Mouse (Mus musculus) cerebellum, adult 2 months (tissue): ENCODE results near the gene Rhox3c.
"Not testable (repeated sequence)": the region's sequence is repeated elsewhere in the genome, so short reads cannot be mapped to it uniquely, and the experiment has no call there.

Experiments used
- CTCF ChIP-seq: fragments of 200-500 bp; IDR thresholded peaks from 2 replicates; pipeline ENCODE4 v1.5.1; 2011; ENCODE audit warnings: low read depth, mild to moderate bottlenecking, control low read depth, low read length, moderate library complexity, borderline replicate concordance; ENCODE audit not compliant: insufficient read depth
- POLR2A ChIP-seq: fragments of 200-500 bp; IDR thresholded peaks from 2 replicates; pipeline ENCODE4 v1.6.1; 2011; ENCODE audit warnings: low read length, control low read depth, borderline replicate concordance; ENCODE audit not compliant: insufficient read depth

- TF ChIP-seq CTCF, POLR2A: not testable (repeated sequence)
Measured at GRCm38 (mm10) chrX:37432194-37432593, 26.2 kb upstream of the Rhox3c start, which contains the start of gene Rhox4b.
